Mouse (Mus musculus) left cerebral cortex, postnatal 4 days (tissue): ENCODE measurements at regions not wholly inside any gene's neighbourhood (a gene's known extent, or its start where the extent isn't known, plus 50 kb on each side); places are given as distances from the start of the nearest gene placed in this dataset.

ENCODE experiments used
- DNase-seq: peaks from one replicate; pipeline ENCODE4 v3.0.0-alpha.2; 2022
- intact Hi-C: fragments of 180-260 bp; cut with DNase I; formaldehyde crosslinking; loops from one replicate; pipeline ENCODE4 v1.15.1; 2025

DNA sequence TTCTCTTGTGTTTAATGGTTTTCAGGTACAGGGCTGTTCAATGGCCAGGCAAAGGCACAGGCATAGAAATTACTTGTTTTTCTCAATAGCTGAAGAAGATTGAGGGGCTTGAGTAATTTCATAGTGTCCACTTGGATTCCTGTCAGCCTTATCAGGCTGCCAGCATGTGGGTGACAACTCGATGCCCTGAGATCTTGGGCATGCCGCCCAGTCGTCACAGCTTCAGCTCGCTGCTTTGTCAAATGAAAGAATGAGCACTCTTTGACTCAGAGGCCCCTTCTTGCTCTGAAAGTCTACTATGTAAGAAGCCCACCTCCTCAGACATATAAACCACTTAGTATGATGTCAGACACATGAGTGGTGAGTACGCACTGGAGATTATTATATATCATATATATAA is 272.6 kb downstream of the Rwdd3 start:
- peak; percentile 76 for DNase-seq
- intact Hi-C loops, result loop anchor here (10.0 kb wide), 1 partner anchor 186 kb away; no protein-coding TSS in a partner anchor

DNA sequence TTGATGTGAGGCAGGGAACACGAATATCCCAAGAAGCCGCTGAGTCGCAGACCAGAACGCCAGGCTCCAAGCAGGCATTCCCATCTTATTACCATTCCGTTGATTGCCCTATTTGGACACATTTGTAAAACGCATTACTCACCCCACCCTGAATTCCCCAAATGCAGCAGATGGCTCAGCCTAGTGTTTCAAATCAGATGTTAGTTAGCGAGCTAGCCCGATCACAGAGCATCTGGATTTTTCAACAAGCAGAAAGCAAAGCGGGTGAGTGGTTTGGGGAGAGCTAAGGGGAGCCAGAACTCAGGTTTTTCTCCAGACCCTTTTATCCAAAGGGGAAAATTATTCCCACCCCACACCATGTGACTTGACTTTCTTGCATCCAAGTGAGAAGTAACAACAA is 273.2 kb downstream of the Rwdd3 start:
- DNase-seq, result no peak
- intact Hi-C loops, result loop anchor here (10.0 kb wide), 1 partner anchor 187 kb away; no protein-coding TSS in a partner anchor

DNA sequence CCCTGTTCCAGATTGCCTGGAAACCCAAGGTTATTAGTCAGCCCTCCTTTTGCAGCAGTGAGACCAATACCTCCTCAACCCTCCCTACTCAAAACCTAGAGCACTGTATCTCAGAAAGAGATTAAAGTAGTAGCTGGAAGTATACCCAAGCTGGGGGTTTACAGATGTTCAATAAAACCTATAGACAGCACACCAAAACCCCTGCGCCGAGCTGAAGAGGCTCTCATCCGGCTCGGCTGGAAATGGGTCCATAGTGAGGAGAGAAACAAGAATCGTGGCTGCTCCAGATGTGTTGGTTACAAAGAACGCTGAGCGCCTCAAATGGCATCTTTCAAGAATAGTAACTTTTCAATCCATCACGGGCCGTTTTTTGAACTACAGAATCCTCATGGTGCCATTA is 273.7 kb downstream of the Rwdd3 start:
- intact Hi-C loops, result loop anchor here (10.0 kb wide), 1 partner anchor 187 kb away; no protein-coding TSS in a partner anchor
- no peak for DNase-seq

DNA sequence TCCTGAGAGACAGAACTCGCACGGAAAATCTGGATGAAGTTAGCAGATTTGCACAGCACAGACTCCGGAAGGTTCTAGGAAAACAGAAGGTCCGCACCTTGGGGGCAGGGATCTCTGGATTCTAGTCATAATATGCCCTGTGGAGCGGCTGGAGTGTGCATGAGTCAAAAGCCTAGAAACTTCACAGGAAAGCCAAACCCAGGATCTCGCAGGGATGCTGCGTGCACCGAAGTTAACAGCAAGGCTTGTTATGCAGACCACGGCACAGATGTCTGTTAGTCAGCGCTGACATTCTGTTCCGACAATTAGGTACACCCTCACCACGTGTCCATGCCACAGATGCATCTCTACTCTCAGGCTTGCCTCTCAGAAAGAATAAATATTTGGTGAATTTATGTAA is 274.3 kb downstream of the Rwdd3 start:
- no peak for DNase-seq
- intact Hi-C loops, result loop anchor here (10.0 kb wide), 1 partner anchor 188 kb away; no protein-coding TSS in a partner anchor

DNA sequence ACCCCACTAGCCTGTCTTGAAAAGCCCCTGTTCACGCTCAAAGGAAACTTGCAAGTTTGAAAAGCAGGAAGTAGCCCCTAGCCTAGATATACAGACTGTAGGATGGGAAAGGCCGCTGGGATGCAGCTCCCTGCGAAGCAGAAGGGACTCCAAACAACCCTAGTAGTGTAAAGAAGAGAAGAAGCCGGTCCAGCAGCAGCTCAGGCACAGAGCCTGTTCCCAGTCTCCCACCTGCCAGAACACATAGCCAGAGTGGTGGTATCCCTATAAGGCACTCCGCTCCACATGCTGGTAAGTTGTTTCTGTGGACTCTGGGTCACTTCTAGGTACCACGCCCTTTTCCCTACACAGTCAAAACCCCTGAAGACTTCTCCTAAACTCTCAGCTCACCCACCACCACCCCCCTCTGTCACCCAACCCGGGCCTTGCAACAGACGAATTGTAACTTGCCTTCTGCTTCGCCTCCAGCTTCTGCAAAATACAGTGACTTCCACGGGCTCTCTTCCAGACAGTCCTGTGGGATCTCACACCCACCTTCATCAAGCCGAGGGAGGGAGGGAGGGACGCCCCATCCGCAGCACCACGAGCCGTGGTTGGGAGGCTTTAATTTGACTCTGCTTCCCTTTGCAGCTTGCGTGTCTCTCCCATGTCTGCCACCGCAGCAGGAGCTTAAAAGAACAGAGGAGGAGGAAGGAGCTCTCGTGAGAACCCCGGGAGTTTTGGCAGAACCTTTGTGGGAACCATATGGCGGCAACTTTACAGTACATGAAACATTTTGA is 285.2 kb downstream of the Rwdd3 start:
- intact Hi-C loops, result no loop called here
- peak; percentile 16 for DNase-seq

DNA sequence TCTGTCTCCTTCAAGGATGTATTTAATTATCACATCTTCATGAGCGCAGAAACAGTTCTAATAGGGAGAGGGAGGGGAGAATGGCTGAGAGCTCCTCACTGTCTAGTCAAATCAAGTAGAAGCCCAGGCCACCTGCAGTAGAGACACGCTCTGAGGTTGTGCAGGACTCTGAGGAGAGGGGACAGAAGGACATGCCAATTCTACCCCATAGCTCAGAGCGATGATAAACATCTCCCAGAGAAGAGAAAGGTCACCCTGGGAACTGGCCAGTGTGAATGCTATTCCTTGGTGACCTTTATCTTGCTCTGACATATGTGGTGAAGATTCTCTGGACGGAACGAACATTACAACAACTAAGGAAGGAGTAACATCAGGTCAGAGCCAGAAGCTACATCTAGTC is 286.1 kb downstream of the Rwdd3 start:
- intact Hi-C loops, result no loop called here
- no peak for DNase-seq

DNA sequence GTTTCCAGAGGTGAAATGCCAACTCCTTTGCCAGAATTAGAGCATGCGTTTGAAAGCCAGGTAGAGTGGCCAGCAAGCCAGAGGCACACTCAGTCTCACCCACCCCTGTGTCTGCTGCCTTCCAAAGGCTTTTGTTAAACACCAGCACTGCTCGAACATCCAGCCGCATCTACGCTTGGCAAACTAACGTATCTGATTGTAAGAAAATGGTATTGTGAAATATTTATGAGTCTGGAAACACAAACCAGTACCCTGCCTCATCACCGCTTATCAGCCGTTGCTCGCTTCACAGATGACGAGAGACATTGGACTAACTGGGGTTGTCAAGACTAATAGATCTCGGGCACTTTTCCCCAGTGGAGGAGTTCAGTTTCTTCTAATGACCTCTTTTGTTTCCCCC is 287.3 kb downstream of the Rwdd3 start:
- DNase-seq, result no peak
- intact Hi-C loops, result no loop called here

DNA sequence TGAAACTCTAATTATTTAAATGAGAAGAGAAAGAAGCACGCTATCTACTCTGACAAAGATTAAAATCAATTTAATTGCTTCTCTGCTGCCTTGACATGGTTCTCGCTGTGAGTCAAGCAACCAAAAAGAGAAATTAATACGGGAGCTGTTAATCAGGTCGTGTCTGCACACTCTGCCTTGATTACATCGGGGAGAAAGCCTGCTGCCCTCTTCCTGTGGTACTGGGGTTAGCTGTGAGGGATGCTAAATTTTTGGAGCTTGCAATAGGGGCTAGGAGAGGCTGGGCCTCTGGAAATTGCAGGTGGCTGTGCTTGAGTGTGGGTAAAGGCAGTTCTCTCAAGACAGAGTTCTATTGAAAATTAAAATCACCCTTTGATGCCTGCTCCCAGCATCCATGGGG is 287.8 kb downstream of the Rwdd3 start:
- intact Hi-C loops, result no loop called here
- DNase-seq, result no peak

DNA sequence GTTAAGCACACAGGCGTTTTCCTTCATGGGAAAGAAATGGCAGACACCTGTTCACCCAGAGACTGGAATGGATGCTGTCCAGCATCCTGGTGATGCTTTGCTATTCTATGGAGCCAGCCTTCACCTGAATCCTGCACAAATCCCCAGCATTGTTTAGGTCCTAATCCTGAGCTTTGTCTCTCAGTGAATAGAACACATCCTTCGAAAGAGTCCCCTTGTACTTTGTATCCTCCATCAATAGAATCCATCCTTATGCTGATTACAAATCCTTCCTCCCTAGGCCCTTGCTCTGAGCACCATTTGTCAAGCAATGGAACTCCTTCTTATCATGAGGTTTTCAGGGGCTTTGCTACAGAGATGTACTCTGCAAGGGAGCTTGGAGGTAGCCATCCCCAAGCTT is 292.1 kb downstream of the Rwdd3 start:
- intact Hi-C loops, result no loop called here
- DNase-seq, result no peak

DNA sequence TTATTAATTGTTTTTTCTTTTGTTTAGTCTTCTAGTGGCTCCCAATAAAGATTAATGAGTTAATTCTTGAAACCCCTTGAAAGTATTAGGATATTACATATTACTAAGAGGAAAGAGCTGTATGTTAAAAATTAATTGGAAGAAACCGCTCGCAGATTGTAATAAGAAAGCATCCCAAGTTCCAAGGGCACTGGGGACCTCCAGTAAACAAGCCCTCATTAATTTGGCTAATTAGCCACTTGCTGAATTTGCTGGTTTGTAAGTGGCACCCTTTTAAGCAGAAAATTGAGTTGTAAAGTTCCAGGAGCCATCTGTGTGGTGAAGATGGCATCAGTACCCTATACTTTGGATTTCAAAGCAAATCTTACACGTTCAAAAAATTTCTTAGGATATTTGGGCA is 295.8 kb downstream of the Rwdd3 start:
- intact Hi-C loops, result no loop called here
- DNase-seq, result no peak

DNA sequence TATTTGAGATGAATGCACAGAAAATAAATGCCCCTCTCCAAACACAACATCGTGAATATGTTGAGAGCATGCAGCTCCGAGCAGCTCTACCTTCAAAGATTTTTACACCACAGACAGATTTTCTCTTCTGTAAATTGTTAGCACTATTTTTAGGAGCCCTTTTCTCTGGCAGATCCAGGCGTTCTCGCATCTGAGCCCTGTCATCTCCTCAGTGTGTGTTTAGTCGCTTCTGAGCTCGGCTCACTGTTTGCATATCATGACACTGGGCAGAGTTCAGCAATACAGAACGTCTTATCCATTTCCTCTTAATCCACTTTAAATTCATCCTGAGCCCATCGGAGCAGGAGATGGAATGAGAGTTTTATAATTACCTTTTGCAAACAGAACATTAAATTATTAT is 306.5 kb downstream of the Rwdd3 start:
- DNase-seq, result no peak
- intact Hi-C loops, result no loop called here

DNA sequence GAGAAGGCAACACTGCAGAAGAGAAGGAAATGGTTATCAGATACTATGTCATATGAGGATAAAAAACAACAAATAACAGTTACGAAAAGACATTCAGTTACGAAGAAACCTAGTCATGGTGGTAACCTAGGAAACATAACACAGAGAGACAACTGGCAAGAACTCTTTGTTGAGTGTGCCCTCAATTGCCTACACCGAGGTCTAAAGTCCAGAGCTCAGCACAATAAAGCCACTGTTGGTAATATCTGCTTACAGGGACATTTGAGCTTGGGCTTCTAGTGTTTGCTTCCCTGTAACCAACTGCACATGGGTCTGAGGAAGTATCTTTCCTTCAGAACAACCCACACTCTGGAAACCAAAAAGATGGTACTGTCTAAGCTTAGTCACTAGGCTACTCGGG is 309.9 kb downstream of the Rwdd3 start:
- intact Hi-C loops, result no loop called here
- no peak for DNase-seq

DNA sequence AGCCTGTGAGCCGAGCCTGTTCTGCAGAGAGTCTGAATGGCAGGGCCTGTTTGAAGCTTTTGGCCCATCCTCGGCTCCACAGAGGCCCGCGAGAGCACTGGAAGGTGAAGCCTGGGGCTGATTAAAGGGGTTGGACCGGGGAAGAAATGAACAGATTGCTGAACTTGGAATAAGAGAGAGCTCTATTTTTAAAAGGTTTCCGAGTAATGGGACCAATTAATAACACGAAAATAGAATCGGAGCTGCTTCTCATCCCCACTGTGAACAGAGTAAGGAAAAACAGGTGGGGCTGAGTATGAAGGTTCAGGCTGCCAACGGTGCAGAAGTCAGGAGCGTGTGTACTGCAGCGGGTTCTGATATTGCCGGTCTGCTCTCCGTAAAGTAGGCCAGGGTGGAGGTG is 313.2 kb downstream of the Rwdd3 start:
- DNase-seq, result no peak
- intact Hi-C loops, result no loop called here

DNA sequence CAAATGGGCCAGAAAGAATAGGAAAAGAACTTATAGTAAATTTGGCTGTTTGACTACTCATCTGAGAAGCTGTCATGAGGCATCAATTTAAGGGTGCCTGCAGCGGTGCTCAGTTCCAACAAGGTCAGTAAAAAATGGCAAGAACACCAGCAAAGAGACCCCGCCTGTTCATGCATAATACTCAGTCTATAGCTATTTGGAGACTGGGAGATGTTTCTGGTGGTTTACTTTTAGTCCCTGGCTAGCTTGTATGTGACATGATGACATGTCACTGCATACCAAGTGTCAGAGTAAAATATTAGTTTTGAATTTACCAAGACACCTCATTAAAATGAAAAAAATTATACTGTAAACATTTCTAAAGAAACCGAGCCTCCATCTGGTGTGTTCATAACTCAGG is 317.2 kb downstream of the Rwdd3 start:
- no peak for DNase-seq
- intact Hi-C loops, result no loop called here

DNA sequence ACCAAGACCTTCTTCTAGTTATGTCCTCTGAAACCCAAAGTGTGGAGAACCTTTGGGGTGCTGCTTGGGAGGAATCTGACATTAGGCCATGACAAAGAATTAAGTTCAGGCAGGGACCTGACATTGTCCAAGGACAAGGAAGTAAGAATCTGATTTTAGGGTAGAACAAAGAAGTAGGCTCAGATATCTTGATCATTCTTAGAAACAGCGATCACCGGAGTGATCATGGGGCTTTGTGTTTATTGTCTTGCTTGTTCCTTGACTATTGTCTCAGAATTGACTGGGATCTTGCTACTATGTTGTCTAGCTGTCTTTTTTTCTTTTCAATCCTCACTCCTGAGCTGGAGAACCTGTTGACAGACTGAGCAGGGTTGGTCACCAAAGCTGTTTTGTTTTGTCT is 327.9 kb downstream of the Rwdd3 start:
- intact Hi-C loops, result no loop called here
- no peak for DNase-seq

DNA sequence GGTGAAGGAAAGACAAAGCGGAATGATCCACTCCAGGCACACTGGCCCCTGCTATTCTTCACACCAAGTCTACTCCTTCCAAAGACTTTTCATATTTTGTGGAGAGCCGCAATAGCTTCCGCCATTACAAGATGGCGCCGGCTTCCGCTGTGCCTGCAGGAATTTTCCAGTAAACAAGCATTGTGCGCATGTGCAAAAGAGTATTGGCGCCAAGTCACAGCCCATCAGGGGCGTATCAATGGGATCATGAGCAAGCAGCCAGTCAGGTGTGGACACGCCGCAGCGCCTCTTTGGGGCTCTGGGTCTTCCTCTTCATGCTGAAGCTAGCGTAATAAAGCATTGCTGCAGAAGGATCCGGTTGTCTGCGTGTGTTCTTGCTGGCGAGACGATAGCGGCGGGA is 348.0 kb downstream of the Rwdd3 start:
- intact Hi-C loops, result no loop called here
- DNase-seq, result no peak

DNA sequence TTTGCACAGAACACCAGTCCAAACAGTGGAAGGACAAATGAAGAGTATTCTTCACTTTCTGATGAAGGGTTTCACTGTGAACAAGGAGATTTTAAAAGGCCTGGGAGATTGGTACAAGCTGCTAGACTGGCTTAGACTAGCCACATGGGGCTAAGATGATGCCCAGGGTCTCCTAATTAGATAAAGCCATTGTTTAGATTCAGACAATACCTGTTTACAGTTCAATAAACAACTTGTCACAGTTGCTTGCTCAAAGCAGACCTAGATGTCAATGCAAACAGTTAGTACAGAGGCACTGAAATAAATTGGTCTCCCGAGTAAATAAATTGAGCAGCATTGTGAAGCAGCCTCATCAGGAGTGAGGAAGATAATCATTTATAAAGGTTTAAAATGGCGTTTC is 359.6 kb downstream of the Rwdd3 start:
- DNase-seq, result no peak
- intact Hi-C loops, result no loop called here

DNA sequence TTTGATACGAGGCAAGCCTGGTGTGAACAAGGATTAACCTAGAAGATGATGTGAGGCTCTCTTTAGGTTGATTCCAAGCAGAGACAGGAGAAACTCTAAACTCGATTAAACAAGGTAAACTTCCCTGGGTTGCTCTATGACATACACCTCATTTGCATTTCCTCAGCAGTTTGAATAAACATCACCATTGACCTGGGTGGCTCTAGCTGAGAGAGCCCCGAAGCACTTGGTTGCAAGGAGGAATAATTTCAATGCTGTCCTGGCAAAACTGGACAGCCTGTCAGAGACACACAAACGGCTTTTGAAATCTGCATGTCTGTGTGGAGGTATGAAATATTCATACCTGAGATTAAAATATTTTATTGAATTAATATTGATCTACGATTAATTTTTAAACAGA is 361.0 kb downstream of the Rwdd3 start:
- no peak for DNase-seq
- intact Hi-C loops, result no loop called here

DNA sequence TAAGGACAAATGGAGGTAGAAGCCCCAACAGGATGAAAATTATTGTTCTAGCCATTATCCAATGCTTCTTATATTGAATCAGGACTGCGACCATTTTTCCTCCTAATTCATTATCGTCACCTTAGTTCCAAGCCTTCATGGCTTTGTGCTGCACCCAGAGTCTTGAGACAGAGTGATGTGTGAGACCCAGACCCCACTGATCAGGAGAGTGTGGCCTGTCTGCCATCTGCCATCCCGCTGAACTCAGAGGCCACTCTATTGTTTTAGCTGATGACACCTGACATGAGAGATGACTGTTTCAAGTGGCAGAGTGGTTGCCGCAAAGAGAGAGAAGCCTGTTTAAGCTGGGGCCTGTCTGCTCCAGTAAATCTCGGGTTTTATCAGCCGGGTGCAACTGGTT is 361.4 kb downstream of the Rwdd3 start:
- DNase-seq, result no peak
- intact Hi-C loops, result no loop called here

DNA sequence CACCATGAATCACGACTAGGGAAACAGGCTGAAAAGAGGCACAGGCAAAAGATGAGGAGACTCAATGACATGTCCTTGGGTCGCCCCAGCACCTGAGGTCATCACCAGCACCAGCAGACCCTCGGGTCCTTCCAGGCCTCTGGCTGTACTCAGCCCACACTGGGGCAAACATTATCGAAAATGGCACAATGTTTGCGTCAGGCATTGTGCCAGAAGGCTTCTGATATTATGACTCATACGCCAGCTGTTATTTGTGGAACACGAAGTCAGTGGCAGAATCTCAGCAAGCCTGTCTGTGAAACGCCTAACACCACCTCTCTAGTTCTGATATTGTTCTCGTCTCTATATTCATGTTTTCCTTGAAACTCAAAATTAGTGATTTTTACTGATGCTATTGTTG is 384.8 kb downstream of the Rwdd3 start:
- DNase-seq, result peak; percentile 10
- intact Hi-C loops, result no loop called here

DNA sequence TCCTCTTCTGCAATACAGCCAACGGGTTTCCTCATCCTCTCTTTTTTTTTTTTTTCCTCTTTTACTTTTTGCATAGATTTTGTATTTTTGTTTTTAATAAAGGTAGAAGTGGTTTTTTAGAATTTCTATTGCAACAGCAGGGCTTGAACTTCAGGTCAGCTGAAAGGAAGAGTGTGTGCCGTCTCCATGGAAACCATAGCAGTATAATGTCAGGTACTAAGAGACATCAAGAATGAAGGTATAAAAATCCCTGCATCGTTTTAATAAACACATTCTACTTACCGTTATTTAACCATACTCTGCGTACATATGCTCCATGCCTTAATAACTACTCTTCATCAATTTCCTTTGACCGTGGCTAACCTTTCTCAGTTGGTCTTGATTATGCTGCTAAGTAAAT is 390.0 kb downstream of the Rwdd3 start:
- no peak for DNase-seq
- intact Hi-C loops, result no loop called here

DNA sequence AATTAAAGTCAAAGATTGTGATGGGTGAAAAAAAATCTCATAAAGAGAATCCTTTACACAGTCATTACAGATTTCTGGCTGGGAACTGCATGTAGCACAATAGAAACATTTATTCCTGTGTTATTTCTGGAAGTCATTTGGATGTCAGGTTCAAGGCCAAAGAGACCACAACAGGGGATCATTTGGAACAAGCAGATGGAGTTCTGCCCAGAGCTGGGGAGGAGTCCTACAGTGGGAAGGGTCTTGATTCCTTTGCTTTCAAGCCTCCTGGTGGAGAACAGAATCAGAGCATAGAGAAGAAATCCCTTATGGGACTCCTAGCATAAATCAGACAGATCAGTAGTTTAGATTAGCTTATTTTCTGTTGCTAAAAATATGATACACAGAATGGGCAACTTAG is 392.4 kb downstream of the Rwdd3 start:
- intact Hi-C loops, result no loop called here
- peak; percentile 49 for DNase-seq

DNA sequence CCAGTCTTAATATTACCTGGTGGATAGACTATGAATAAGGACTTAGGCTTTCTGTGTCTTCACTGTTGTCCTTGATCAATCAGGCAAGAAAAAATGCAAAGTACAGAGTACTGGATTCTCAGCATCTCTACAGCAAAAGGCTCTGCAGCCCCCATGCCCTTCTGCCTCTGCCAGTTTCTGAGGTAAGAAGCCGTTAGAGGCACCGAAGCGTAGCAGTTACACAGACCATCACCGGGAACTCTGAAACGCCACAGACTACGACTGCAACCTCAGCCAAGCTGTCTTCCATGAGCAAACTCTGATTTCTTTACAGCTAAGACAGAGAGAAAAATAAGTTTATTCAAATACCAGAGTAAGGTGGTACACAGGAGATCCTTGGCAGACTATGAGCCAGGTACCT is 396.5 kb downstream of the Rwdd3 start:
- intact Hi-C loops, result no loop called here

More for the DNA sequence above, 396.5 kb downstream of the Rwdd3 start:
- no peak for DNase-seq
